Mouse (Mus musculus): ENCODE results near the gene Afp.

- TF ChIP-seq CTCF (IDR thresholded peaks at IDR 0.05; ENCODE audit: extremely low read depth, insufficient read depth, low read length) (no peak), POLR2A (IDR thresholded peaks at IDR 0.05; ENCODE audit: extremely low read depth, insufficient read depth, low read length) (no peak)
These were observed 40.6 kb upstream of the Afp start for GRCm38 (mm10) chr5:90449961-90450360.

All from cortical plate, adult 2 months (tissue).